Mouse (Mus musculus) T-helper 17 cell (primary cell): ENCODE measurements around the gene Pacrg.

ENCODE experiments used
- in situ Hi-C, 2 experiments: fragments of 300-600 bp; cut with MboI, MseI; formaldehyde crosslinking; loops; 1 replicate in 1 of 2; 2 replicates in 1 of 2; pipeline ENCODE4 v1.15.1; 2025; ENCODE audit warnings: high pct_unique_total_duplicates in 2 of 2

The Pacrg gene

GRCm38 (mm10) chr17:10378467-10379175 is 461.5 kb downstream of the Pacrg start:
- in situ Hi-C loops, result no loop called here

- in situ Hi-C loops, result no loop called here
Measured at GRCm38 (mm10) chr17:10377606-10378005, 462.5 kb downstream of the Pacrg start.

GRCm38 (mm10) chr17:10374316-10374715 is 465.8 kb downstream of the Pacrg start:
- in situ Hi-C loops, result no loop called here

GRCm38 (mm10) chr17:10373727-10374126 is 466.4 kb downstream of the Pacrg start:
- in situ Hi-C loops, result no loop called here

GRCm38 (mm10) chr17:10372001-10372785 is 467.9 kb downstream of the Pacrg start:
- in situ Hi-C loops, result no loop called here

- in situ Hi-C loops, result no loop called here
Measured at GRCm38 (mm10) chr17:10371472-10371871, 468.6 kb downstream of the Pacrg start.

GRCm38 (mm10) chr17:10370660-10371130 is 469.4 kb downstream of the Pacrg start:
- in situ Hi-C loops, result no loop called here

- in situ Hi-C loops, result no loop called here
Measured at GRCm38 (mm10) chr17:10369961-10370659, 470.0 kb downstream of the Pacrg start.

- in situ Hi-C loops, result no loop called here
Measured at GRCm38 (mm10) chr17:10367044-10367443, 473.1 kb downstream of the Pacrg start.

GRCm38 (mm10) chr17:10366577-10366976 is 473.5 kb downstream of the Pacrg start:
- in situ Hi-C loops, result no loop called here

GRCm38 (mm10) chr17:10365501-10366482 is 474.3 kb downstream of the Pacrg start:
- in situ Hi-C loops, result no loop called here

- in situ Hi-C loops, result no loop called here
Measured at GRCm38 (mm10) chr17:10363151-10363550, 477.0 kb downstream of the Pacrg start.

- in situ Hi-C loops, result no loop called here
Measured at GRCm38 (mm10) chr17:10361882-10362291, 478.2 kb downstream of the Pacrg start.

GRCm38 (mm10) chr17:10360738-10361137 is 479.4 kb downstream of the Pacrg start:
- in situ Hi-C loops, result no loop called here

GRCm38 (mm10) chr17:10359466-10359865 is 480.6 kb downstream of the Pacrg start:
- in situ Hi-C loops, result no loop called here

- in situ Hi-C loops, result no loop called here
Measured at GRCm38 (mm10) chr17:10357348-10357747, 482.8 kb downstream of the Pacrg start.

GRCm38 (mm10) chr17:10356294-10356693 is 483.8 kb downstream of the Pacrg start:
- in situ Hi-C loops, result no loop called here

- in situ Hi-C loops, result no loop called here
Measured at GRCm38 (mm10) chr17:10355746-10356145, 484.4 kb downstream of the Pacrg start.
